Mouse (Mus musculus) retina, adult 2 months (tissue): ENCODE data around the gene Amigo3.
A peak's percentile ranks its signal among the peaks of the same experiment; 100 is the strongest.

Experiments used
- DNase-seq: peaks from one replicate; pipeline ENCODE4 v3.0.0-alpha.2; 2012; ENCODE audit warnings: low read depth, low spot score

Amigo3 gene

GRCm38 (mm10) chr9:108083561-108083960 lies 30.6 kb downstream of the Amigo3 start:
- no peak for DNase-seq

- no peak for DNase-seq
Observed at GRCm38 (mm10) chr9:108085261-108085660, 32.3 kb downstream of the Amigo3 start.

- DNase-seq, result no peak
Observed at GRCm38 (mm10) chr9:108090611-108091120, 37.7 kb downstream of the Amigo3 start.

- DNase-seq, result no peak
Observed at GRCm38 (mm10) chr9:108093586-108093985, 40.6 kb downstream of the Amigo3 start.

- DNase-seq, result peak; percentile 85
Observed at GRCm38 (mm10) chr9:108094184-108094941, 41.4 kb downstream of the Amigo3 start, which contains the start of gene Apeh. Gene Apeh, minus strand, starts transcription at chr9:108094606.

- DNase-seq, result no peak
Observed at GRCm38 (mm10) chr9:108094998-108095411, 42.0 kb downstream of the Amigo3 start.

- DNase-seq, result peak; percentile 76
Observed at GRCm38 (mm10) chr9:108095518-108095917, 42.6 kb downstream of the Amigo3 start.

- DNase-seq, result no peak
Observed at GRCm38 (mm10) chr9:108095949-108096712, 43.2 kb downstream of the Amigo3 start.

- DNase-seq, result no peak
Observed at GRCm38 (mm10) chr9:108099619-108100018, 46.7 kb downstream of the Amigo3 start.

- no peak for DNase-seq
Observed at GRCm38 (mm10) chr9:108104766-108105548, 52.0 kb downstream of the Amigo3 start.
